Mouse (Mus musculus) hindbrain, embryonic 11.5 days (tissue): ENCODE data around the gene Gadd45g. TPM values are rescaled to one million over a fixed set of nuclear protein-coding genes. Genes with fewer than 3 reads are reported as not detected.

ENCODE experiments used
- ATAC-seq: fragments of 200-750 bp; cut with Nextera tagmentation; 2 replicates; pipeline ENCODE4 v1.8.0; 2017; ENCODE audit warnings: mild to moderate bottlenecking, moderate TSS enrichment, moderate library complexity; ENCODE audit not compliant: low FRiP score
- DNase-seq: peaks from one replicate; pipeline ENCODE4 v3.0.0-alpha.2; 2015; ENCODE audit warnings: low spot score
- H3K27ac ChIP-seq: fragments of 300-500 bp; sonication (generic); 2 replicates; pipeline ENCODE4 v1.5.1; 2014; ENCODE audit warnings: mild to moderate bottlenecking, low read depth, low read length
- H3K27me3 ChIP-seq: fragments of 300-500 bp; sonication (generic); 2 replicates; pipeline ENCODE4 v1.6.1; 2014; ENCODE audit warnings: mild to moderate bottlenecking, low read length, moderate library complexity, mixed read lengths; ENCODE audit not compliant: control insufficient read depth, insufficient read depth
- H3K36me3 ChIP-seq: fragments of 300-500 bp; sonication (generic); 2 replicates; pipeline ENCODE4 v1.6.1; 2014; ENCODE audit warnings: mild to moderate bottlenecking, low read length, moderate library complexity, mixed read lengths; ENCODE audit not compliant: control insufficient read depth, insufficient read depth
- H3K4me1 ChIP-seq: fragments of 300-500 bp; sonication (generic); replicated peaks from 2 replicates; pipeline ENCODE4 v1.6.1; 2014; ENCODE audit warnings: low read length, mixed read lengths; ENCODE audit not compliant: control insufficient read depth, insufficient read depth
- H3K4me2 ChIP-seq: fragments of 300-500 bp; sonication (generic); replicated peaks from 2 replicates; pipeline ENCODE4 v1.6.1; 2014; ENCODE audit warnings: mild to moderate bottlenecking, low read depth, low read length
- H3K4me3 ChIP-seq: fragments of 300-500 bp; sonication (generic); 2 replicates; pipeline ENCODE4 v1.5.1; 2014; ENCODE audit warnings: low read depth, low read length
- H3K9ac ChIP-seq: fragments of 300-500 bp; sonication (generic); 2 replicates; pipeline ENCODE4 v1.6.1; 2014; ENCODE audit warnings: low read depth, low read length
- H3K9me3 ChIP-seq: fragments of 300-500 bp; sonication (generic); 2 replicates; pipeline ENCODE4 v1.6.1; 2016; ENCODE audit warnings: low read length; ENCODE audit not compliant: control insufficient read depth
- WGBS: fragments of 180-500 bp; shearing (Covaris S2); extraction: QIAGEN DNeasy Blood & Tissue Kit; methylation state at CpG from one replicate; pipeline ENCODE4 v1.1.7; 2014; 5-methylcytosine and 5-hydroxymethylcytosine counted together
- polyA plus RNA-seq: library from polyadenylated mRNA; unstranded; fragments of >200 nt; fragmentation: Nextera tagmentation; extraction: Ambion mirVana; gene quantifications from 2 replicates; pipeline ENCODE4 v1.2.1, GENCODE M21; 2014

The Gadd45g gene
- polyA plus RNA-seq, 1 experiment from 2014 or later = 174 TPM

GRCm38 (mm10) chr13:51855584-51855983 lies 9.1 kb downstream of the Gadd45g start:
- H3K4me2 ChIP-seq = no peak overlapping the region
- H3K9me3 ChIP-seq = no peaks in the 10 kb centered on the region
- H3K4me1 ChIP-seq = peaks cover 2% of the 10 kb centered on the region
- ATAC-seq (no peak), DNase-seq (no peak)
- WGBS = 86% methylated on average over 5 of the region's 5 CpGs
- peaks cover 25% of the 10 kb centered on the region for H3K27me3 ChIP-seq
- H3K9ac ChIP-seq = no peak overlapping the region
- no peak overlapping the region for H3K27ac ChIP-seq
- no peaks in the 10 kb centered on the region for H3K36me3 ChIP-seq
- no peak overlapping the region for H3K4me3 ChIP-seq

- Histone ChIP-seq H3K4me3 (no peak overlapping the region), H3K36me3 (no peaks in the 10 kb centered on the region), H3K27ac (no peak overlapping the region), H3K27me3 (peaks cover 15% of the 10 kb centered on the region), H3K4me2 (no peak overlapping the region), H3K9ac (no peak overlapping the region), H3K4me1 (peaks cover 2% of the 10 kb centered on the region), H3K9me3 (no peaks in the 10 kb centered on the region)
- 65% methylated on average over 5 of the region's 5 CpGs for WGBS
- ATAC-seq (no peak), DNase-seq (no peak)
Measured at GRCm38 (mm10) chr13:51857156-51857555, 10.7 kb downstream of the Gadd45g start.

- DNase-seq (no peak), ATAC-seq (no peak)
- peaks cover 7% of the 10 kb centered on the region for H3K27me3 ChIP-seq
- no peaks in the 10 kb centered on the region for H3K9me3 ChIP-seq
- 48% methylated on average over 4 of the region's 4 CpGs for WGBS
- no peaks in the 10 kb centered on the region; the same call in 1 of the 2 replicates for H3K4me1 ChIP-seq
- no peak overlapping the region for H3K27ac ChIP-seq
- H3K9ac ChIP-seq = no peak overlapping the region
- H3K4me3 ChIP-seq = no peak overlapping the region
- no peaks in the 10 kb centered on the region for H3K36me3 ChIP-seq
- H3K4me2 ChIP-seq = no peak overlapping the region
Measured at GRCm38 (mm10) chr13:51858475-51858874, 12.0 kb downstream of the Gadd45g start.

- Histone ChIP-seq H3K4me2 (no peak overlapping the region), H3K9me3 (no peaks in the 10 kb centered on the region), H3K4me1 (no peaks in the 10 kb centered on the region; the same call in 1 of the 2 replicates), H3K9ac (no peak overlapping the region), H3K27ac (no peak overlapping the region), H3K36me3 (no peaks in the 10 kb centered on the region), H3K27me3 (peaks cover under 1% of the 10 kb centered on the region), H3K4me3 (no peak overlapping the region)
- DNase-seq = no peak
- ATAC-seq = no peak
- WGBS = 78% methylated on average over 8 of the region's 8 CpGs
Measured at GRCm38 (mm10) chr13:51859174-51859573, 12.7 kb downstream of the Gadd45g start.

GRCm38 (mm10) chr13:51859798-51860197 lies 13.3 kb downstream of the Gadd45g start:
- Histone ChIP-seq H3K9ac (no peak overlapping the region), H3K27ac (no peak overlapping the region), H3K4me2 (no peak overlapping the region), H3K4me3 (no peak overlapping the region), H3K9me3 (no peaks in the 10 kb centered on the region), H3K4me1 (no peaks in the 10 kb centered on the region), H3K27me3 (no peaks in the 10 kb centered on the region; the same call in 1 of the 2 replicates), H3K36me3 (no peaks in the 10 kb centered on the region)
- WGBS = 65% methylated on average over 3 of the region's 3 CpGs
- ATAC-seq = no peak
- no peak for DNase-seq

- Histone ChIP-seq H3K27ac (no peak overlapping the region), H3K27me3 (no peaks in the 10 kb centered on the region), H3K9ac (no peak overlapping the region), H3K4me1 (no peaks in the 10 kb centered on the region), H3K9me3 (no peaks in the 10 kb centered on the region), H3K4me3 (no peak overlapping the region), H3K36me3 (no peaks in the 10 kb centered on the region), H3K4me2 (no peak overlapping the region)
- WGBS = 100% methylated on average over 1 of the region's 1 CpGs
- no peak for ATAC-seq
- DNase-seq = no peak
Measured at GRCm38 (mm10) chr13:51862750-51863149, 16.3 kb downstream of the Gadd45g start.

- Histone ChIP-seq H3K27ac (no peak overlapping the region), H3K4me2 (no peak overlapping the region), H3K9ac (no peak overlapping the region), H3K9me3 (no peaks in the 10 kb centered on the region), H3K36me3 (no peaks in the 10 kb centered on the region), H3K4me3 (no peak overlapping the region), H3K4me1 (no peaks in the 10 kb centered on the region), H3K27me3 (no peaks in the 10 kb centered on the region)
- DNase-seq = no peak
- no peak for ATAC-seq
- 69% methylated on average over 11 of the region's 11 CpGs for WGBS
Measured at GRCm38 (mm10) chr13:51866151-51866659, 19.7 kb downstream of the Gadd45g start.

- no peaks in the 10 kb centered on the region for H3K4me1 ChIP-seq
- 58% methylated on average over 12 of the region's 12 CpGs for WGBS
- H3K4me2 ChIP-seq = no peak overlapping the region
- no peak for DNase-seq
- H3K27ac ChIP-seq = no peak overlapping the region
- no peak overlapping the region for H3K9ac ChIP-seq
- H3K27me3 ChIP-seq = no peaks in the 10 kb centered on the region
- ATAC-seq = no peak
- no peaks in the 10 kb centered on the region for H3K36me3 ChIP-seq
- no peaks in the 10 kb centered on the region for H3K9me3 ChIP-seq
- no peak overlapping the region for H3K4me3 ChIP-seq
Measured at GRCm38 (mm10) chr13:51868491-51869128, 22.1 kb downstream of the Gadd45g start.

GRCm38 (mm10) chr13:51869129-51869491 lies 22.6 kb downstream of the Gadd45g start:
- no peaks in the 10 kb centered on the region for H3K36me3 ChIP-seq
- ATAC-seq (no peak), DNase-seq (no peak)
- H3K4me1 ChIP-seq = no peaks in the 10 kb centered on the region
- no peak overlapping the region for H3K4me3 ChIP-seq
- 74% methylated on average over 9 of the region's 9 CpGs for WGBS
- no peak overlapping the region for H3K27ac ChIP-seq
- H3K9ac ChIP-seq = no peak overlapping the region
- H3K27me3 ChIP-seq = no peaks in the 10 kb centered on the region
- H3K9me3 ChIP-seq = no peaks in the 10 kb centered on the region
- H3K4me2 ChIP-seq = no peak overlapping the region
